Mouse (Mus musculus) thymus, postnatal 14 days (tissue): ENCODE measurements around the gene Gfod2.

Experiments
- DNase-seq: peaks from one replicate; pipeline ENCODE4 v3.0.0; 2021

Gfod2 gene

GRCm38 (mm10) chr8:105758277-105759108 lies at the start of gene Gfod2:
Gfod2 (minus strand) TSS chr8:105758664.
- DNase-seq = peak; percentile 99

GRCm38 (mm10) chr8:105807766-105808165 lies 49.3 kb upstream of the Gfod2 start:
- no peak for DNase-seq

- DNase-seq = no peak
Measured at GRCm38 (mm10) chr8:105805964-105806363, 47.5 kb upstream of the Gfod2 start.

- no peak for DNase-seq
Measured at GRCm38 (mm10) chr8:105805346-105805745, 46.9 kb upstream of the Gfod2 start.

GRCm38 (mm10) chr8:105804797-105805196 lies 46.3 kb upstream of the Gfod2 start:
- no peak for DNase-seq

GRCm38 (mm10) chr8:105801153-105801904 lies 42.9 kb upstream of the Gfod2 start:
- DNase-seq = no peak

GRCm38 (mm10) chr8:105799091-105799812 lies 40.8 kb upstream of the Gfod2 start:
- DNase-seq = no peak

GRCm38 (mm10) chr8:105798408-105798807 lies 39.9 kb upstream of the Gfod2 start:
- no peak for DNase-seq

GRCm38 (mm10) chr8:105795785-105796184 lies 37.3 kb upstream of the Gfod2 start:
- no peak for DNase-seq

- no peak for DNase-seq
Measured at GRCm38 (mm10) chr8:105794009-105794598, 35.6 kb upstream of the Gfod2 start.

GRCm38 (mm10) chr8:105793331-105793730 lies 34.9 kb upstream of the Gfod2 start:
- no peak for DNase-seq

- no peak for DNase-seq
Measured at GRCm38 (mm10) chr8:105789626-105790025, 31.2 kb upstream of the Gfod2 start.

GRCm38 (mm10) chr8:105788927-105789326 lies 30.5 kb upstream of the Gfod2 start:
- DNase-seq = peak; percentile 54

- peak; percentile 80 for DNase-seq
Measured at GRCm38 (mm10) chr8:105788241-105788640, 29.8 kb upstream of the Gfod2 start.

- DNase-seq = no peak
Measured at GRCm38 (mm10) chr8:105780298-105780697, 21.8 kb upstream of the Gfod2 start.

GRCm38 (mm10) chr8:105777833-105778232 lies 19.4 kb upstream of the Gfod2 start:
- no peak for DNase-seq

GRCm38 (mm10) chr8:105774498-105774897 lies 16.0 kb upstream of the Gfod2 start:
- DNase-seq = no peak

GRCm38 (mm10) chr8:105773441-105773861 lies 15.0 kb upstream of the Gfod2 start:
- DNase-seq = no peak

- DNase-seq = no peak
Measured at GRCm38 (mm10) chr8:105771398-105772175, 13.1 kb upstream of the Gfod2 start.

- peak; percentile 52 for DNase-seq
Measured at GRCm38 (mm10) chr8:105770609-105771008, 12.1 kb upstream of the Gfod2 start.

- no peak for DNase-seq
Measured at GRCm38 (mm10) chr8:105768485-105769257, 10.2 kb upstream of the Gfod2 start.
